Comparison of ENCODE assay signal across 24 mouse cellular contexts in genomic region chr4:59365571-59365970, GRCm38 (mm10).
DNase-seq lines count a peak whose midpoint lies in the region; TF ChIP-seq lines count a peak whose summit lies in the region.
"Had no signal": no experiment of that assay in that cellular context is flagged by ENCODE, and none has a peak within 500 bp of the region (broad histone marks: within the 10 kb centered on the region; RNA-seq: fewer than 3 reads in every experiment).

No protein-coding gene starts in this region.

- 90% methylated on average over 12 of the region's 12 CpGs for WGBS in forebrain, embryonic 10.5 days

- peak overlapping the region; percentile 50 for H3K27ac ChIP-seq in bone marrow macrophage, adult 2 months (ENCODE audit: insufficient read depth, low read depth, low read length)
- H3K27ac ChIP-seq in forebrain, embryonic 10.5 days: no peak overlapping the region
- H3K27ac ChIP-seq: embryonic facial prominence, embryonic 13.5 days; embryonic facial prominence, embryonic 15.5 days; forebrain, embryonic 13.5 days; forebrain, embryonic 15.5 days had no signal

- peak overlapping the region; percentile 52 for H3K4me2 ChIP-seq in myocyte (ENCODE audit: low read depth)
- H3K4me2 ChIP-seq: embryonic facial prominence, embryonic 13.5 days; embryonic facial prominence, embryonic 15.5 days; forebrain, embryonic 13.5 days; forebrain, embryonic 15.5 days had no signal

- TF ChIP-seq CTCF in bone marrow macrophage, adult 2 months (IDR thresholded peaks at IDR 0.05; ENCODE audit: low read depth, low read length): no peak

- no peak overlapping the region for H3K4me3 ChIP-seq in bone marrow macrophage, adult 2 months (ENCODE audit: insufficient read depth, low read length)
- H3K4me3 ChIP-seq in myocyte: no peak overlapping the region
- no peak overlapping the region for H3K4me3 ChIP-seq in forebrain, embryonic 10.5 days
- H3K4me3 ChIP-seq: embryonic facial prominence, embryonic 13.5 days; embryonic facial prominence, embryonic 15.5 days; erythroblast, embryonic 14.5 days; forebrain, embryonic 13.5 days; forebrain, embryonic 15.5 days had no signal

- H3ac ChIP-seq in myocyte (ENCODE audit: control insufficient read depth, insufficient read length): no peak overlapping the region

- H3K79me2 ChIP-seq in myocyte (ENCODE audit: control insufficient read depth, insufficient read depth): no peaks in the 10 kb centered on the region

- H3K9me3 ChIP-seq in forebrain, embryonic 10.5 days: no peaks in the 10 kb centered on the region
- H3K9me3 ChIP-seq: embryonic facial prominence, embryonic 15.5 days; forebrain, embryonic 13.5 days; forebrain, embryonic 15.5 days; G1E had no signal

- TF ChIP-seq POLR2A in bone marrow macrophage, adult 2 months (IDR thresholded peaks at IDR 0.05; ENCODE audit: borderline replicate concordance, low read depth, low read length): no peak
- no peak for TF ChIP-seq POLR2A in myocyte (IDR thresholded peaks at IDR 0.05; ENCODE audit: insufficient read length, low read depth)

- H3K27me3 ChIP-seq in myocyte (ENCODE audit: control insufficient read depth, insufficient read depth, insufficient read length): no peaks in the 10 kb centered on the region
- no peaks in the 10 kb centered on the region for H3K27me3 ChIP-seq in forebrain, embryonic 10.5 days (ENCODE audit: poor library complexity, severe bottlenecking)
- H3K27me3 ChIP-seq: CH12.LX; embryonic facial prominence, embryonic 13.5 days; embryonic facial prominence, embryonic 15.5 days; forebrain, embryonic 13.5 days; forebrain, embryonic 15.5 days; Patski had no signal

- peaks cover 64% of the 10 kb centered on the region for H3K4me1 ChIP-seq in bone marrow macrophage, adult 2 months (ENCODE audit: control insufficient read depth, insufficient read depth, low read length)
- peaks cover 12% of the 10 kb centered on the region; the same call in 1 of the 2 replicates for H3K4me1 ChIP-seq in forebrain, embryonic 10.5 days

- H3K36me3 ChIP-seq in myocyte (ENCODE audit: control insufficient read depth, insufficient read depth): no peaks in the 10 kb centered on the region
- H3K36me3 ChIP-seq in forebrain, embryonic 10.5 days (replicated peaks): no peaks in the 10 kb centered on the region
- H3K36me3 ChIP-seq: embryonic facial prominence, embryonic 13.5 days; embryonic facial prominence, embryonic 15.5 days; forebrain, embryonic 15.5 days had no signal

- peak; percentile 85 for DNase-seq in heart, adult 11 months
- no peak for DNase-seq in heart, adult 8-10 months (ENCODE audit: low spot score)
- no peak for DNase-seq in forebrain, embryonic 10.5 days (ENCODE audit: extremely low spot score, low spot score)
- DNase-seq: adrenal gland, adult 8-10 months; adrenal gland, postnatal 14 days; B cell, adult 2 months; cerebellum, adult 11 months; cerebellum, adult 18-20 months; cerebellum, adult 8-10 months; cerebellum, adult 9-11 months; cerebellum, postnatal 14 days; cerebellum, postnatal 36 days; embryo, embryonic 11 days; forebrain, postnatal 0 days had no signal

TF ChIP-seq in myocyte, 11 proteins besides CTCF, POLR2A, EP300 and RAD21:
- no peak for TF ChIP-seq REST (IDR thresholded peaks at IDR 0.05; ENCODE audit: insufficient read depth, insufficient read length)
- no peak for TF ChIP-seq E2F4 (IDR thresholded peaks at IDR 0.05; ENCODE audit: insufficient read depth)
- no peak for TF ChIP-seq TCF12 (IDR thresholded peaks at IDR 0.05; ENCODE audit: insufficient read depth, poor library complexity, severe bottlenecking)
- TF ChIP-seq MYOG (IDR thresholded peaks at IDR 0.05; ENCODE audit: control insufficient read depth in 1 of 3, insufficient read depth in 1 of 3, insufficient read length in 2 of 3, low read depth in 2 of 3): no peak
- TF ChIP-seq MAX (IDR thresholded peaks at IDR 0.05; ENCODE audit: low read depth): no peak
- no peak for TF ChIP-seq SRF (IDR thresholded peaks at IDR 0.05; ENCODE audit: control insufficient read depth, insufficient read length, low read depth)
- no peak for TF ChIP-seq MYOD1 (IDR thresholded peaks at IDR 0.05; ENCODE audit: control insufficient read depth in 1 of 3, insufficient read length in 2 of 3, low read depth in 2 of 3)
- TF ChIP-seq USF1 (IDR thresholded peaks at IDR 0.05; ENCODE audit: low read depth): no peak
- no peak for TF ChIP-seq CEBPB (IDR thresholded peaks at IDR 0.05; ENCODE audit: insufficient read depth, poor library complexity, severe bottlenecking)
- TF ChIP-seq TCF3 (IDR thresholded peaks at IDR 0.05; ENCODE audit: insufficient read length, low read depth): no peak
- no peak for TF ChIP-seq POLR2AphosphoS2 (IDR thresholded peaks at IDR 0.05; ENCODE audit: insufficient read length, low read depth)
